ENCODE assay signal across 8 mouse cellular contexts in the genomic region with DNA sequence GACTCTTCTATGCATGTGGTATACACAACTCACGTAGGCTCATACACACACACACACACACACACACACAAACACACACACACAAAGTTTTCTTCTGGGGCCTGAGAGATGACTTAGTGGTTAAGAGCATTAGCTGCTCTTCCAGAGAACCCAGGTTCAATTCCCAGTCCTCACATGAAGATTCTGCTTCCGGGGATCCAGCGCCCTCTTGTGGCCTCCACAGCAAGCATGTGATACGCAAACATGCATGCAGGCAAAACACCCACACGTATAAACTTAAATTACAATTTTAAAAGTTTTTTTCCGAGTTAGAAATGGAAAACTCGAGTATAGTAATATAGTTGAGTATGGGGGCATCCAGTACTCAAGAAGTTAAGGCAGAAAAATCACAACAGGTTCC. TPM values are rescaled to one million over a fixed set of nuclear protein-coding genes. Genes with fewer than 3 reads are reported as not detected.
DNase-seq lines count a peak whose midpoint lies in the region; ATAC-seq and TF ChIP-seq lines count a peak whose summit lies in the region.

No protein-coding gene starts in this region.

- peaks cover 7% of the 10 kb centered on the region; the same call in 1 of the 2 replicates for H3K36me3 ChIP-seq in lung, postnatal 0 days (ENCODE audit: insufficient read depth, low read length)

- POLR2A ChIA-PET in Patski (lab: Charles Lee) = no interaction called here

- no peaks in the 10 kb centered on the region for H3K27me3 ChIP-seq in Patski
- no peaks in the 10 kb centered on the region for H3K27me3 ChIP-seq in lung, postnatal 0 days (replicated peaks; ENCODE audit: insufficient read depth, low read length)

- no peak overlapping the region for H3K9ac ChIP-seq in lung, postnatal 0 days (replicated peaks; ENCODE audit: low read depth)

- DNase-seq in heart, adult 11 months = peak; percentile 52
- DNase-seq in heart, adult 8-10 months (ENCODE audit: low spot score) = no peak
- DNase-seq in 3T3-L1 (ENCODE audit: low read depth, low spot score) (peak; percentile 23), Patski (ENCODE audit: low read depth, low spot score) (no peak)
- DNase-seq in lung, postnatal 0 days (ENCODE audit: low spot score) = no peak
- DNase-seq in embryo, embryonic 10 days (ENCODE audit: low spot score) = no peak
- DNase-seq in gastrocnemius, adult 18-20 months (ENCODE audit: low spot score) = no peak

- no peak for ATAC-seq in Patski
- no peak for ATAC-seq in lung, postnatal 0 days
- ATAC-seq in megakaryocyte-erythroid progenitor cell, adult 5-6 weeks (replicated peaks; ENCODE audit: low FRiP score, low TSS enrichment, poor library complexity, severe bottlenecking) = no peak

- no peaks in the 10 kb centered on the region for H3K9me3 ChIP-seq in lung, postnatal 0 days (ENCODE audit: low read length)

- 81% methylated on average over 7 of the region's 7 CpGs for WGBS in lung, postnatal 0 days

- H3K4me3 ChIP-seq in lung, postnatal 0 days (ENCODE audit: low read depth, low read length) = no peak overlapping the region

- in situ Hi-C loops in Patski (cut with MboI; ENCODE audit: low pct_unique_long_range_greater_than_20kb) = no loop called here

- H3K27ac ChIP-seq in lung, postnatal 0 days (ENCODE audit: low read length) = no peak overlapping the region

- peak; percentile 69 for TF ChIP-seq CTCF in Patski (IDR thresholded peaks at IDR 0.05)
- TF ChIP-seq CTCF in lung, postnatal 0 days (IDR thresholded peaks at IDR 0.05) = peak; percentile 53

- H3K4me1 ChIP-seq in lung, postnatal 0 days (ENCODE audit: insufficient read depth, low read depth, low read length) = no peaks in the 10 kb centered on the region

- CTCF ChIA-PET in Patski (lab: Charles Lee) = no interaction called here

- no peak for TF ChIP-seq EP300 in lung, postnatal 0 days (IDR thresholded peaks at IDR 0.05)

- no peak overlapping the region for H3K4me2 ChIP-seq in lung, postnatal 0 days (replicated peaks; ENCODE audit: low read depth, low read length)

RNA-seq across cellular contexts. Expression of a gene that starts 2.4 kb away (rescaled TPM):
- 10 to 100 TPM in 2 of 4 experiments, 1 to 10 TPM in 2; 8.1 to 11.3 (median 10.3) TPM for total RNA-seq in heart, adult 8-10 months (2022)
- 8.2 TPM for polyA plus RNA-seq in Patski (2021)
- 6.2 and 6.4 TPM in 2 replicates for polyA plus RNA-seq in lung, postnatal 0 days (2015; fragmentation: Nextera tagmentation; extraction: Ambion mirVana)
- total RNA-seq in megakaryocyte-erythroid progenitor cell, adult 5-6 weeks (2014; fragmentation: Nextera tagmentation) = 15.8 and 19.4 TPM in 2 replicates
- total RNA-seq in megakaryocyte-erythroid progenitor cell, adult 5-6 weeks (2017) = 22.1 and 23.0 TPM in 2 replicates
- 1 to 10 TPM; 4.3 to 5.1 TPM for total RNA-seq in gastrocnemius, adult 18-20 months (2021)

RNA-seq across cellular contexts. Expression of a gene that starts 3.1 kb away (rescaled TPM):
- total RNA-seq in heart, adult 8-10 months (2022) = 10 to 100 TPM in 2 of 4 experiments, 1 to 10 TPM in 2; 7.5 to 11.6 (median 9.8) TPM
- polyA plus RNA-seq in Patski (2021) = 21.2 TPM
- 14.2 and 14.6 TPM in 2 replicates for polyA plus RNA-seq in lung, postnatal 0 days (2015; fragmentation: Nextera tagmentation; extraction: Ambion mirVana)
- total RNA-seq in megakaryocyte-erythroid progenitor cell, adult 5-6 weeks (2014; fragmentation: Nextera tagmentation) = 14.8 and 18.1 TPM in 2 replicates
- total RNA-seq in megakaryocyte-erythroid progenitor cell, adult 5-6 weeks (2017) = 28.3 and 40.9 TPM in 2 replicates
- total RNA-seq in gastrocnemius, adult 18-20 months (2021) = 1 to 10 TPM; 3.1 to 5.0 TPM

RNA-seq across cellular contexts. Expression of a gene that starts 37.2 kb away (rescaled TPM):
- total RNA-seq in heart, adult 8-10 months (2022) = 100 to 1,000 TPM; 115 to 133 (median 122) TPM
- polyA plus RNA-seq in Patski (2021) = 28.6 TPM
- polyA plus RNA-seq in lung, postnatal 0 days (2015; fragmentation: Nextera tagmentation; extraction: Ambion mirVana) = 16.7 and 19.0 TPM in 2 replicates
- 50.3 and 58.3 TPM in 2 replicates for total RNA-seq in megakaryocyte-erythroid progenitor cell, adult 5-6 weeks (2014; fragmentation: Nextera tagmentation)
- 52.8 and 55.5 TPM in 2 replicates for total RNA-seq in megakaryocyte-erythroid progenitor cell, adult 5-6 weeks (2017)
- total RNA-seq in gastrocnemius, adult 18-20 months (2021) = 100 to 1,000 TPM; 188 to 197 TPM

Comparison
In these comparisons a context has a peak if more than half of its experiments do, and no peak if none do; other contexts are left out.
1. DNase-seq: peak in heart, adult 11 months (single experiment) and 3T3-L1 (single experiment); none in heart, adult 8-10 months (single experiment), Patski (single experiment), lung, postnatal 0 days (single experiment), embryo, embryonic 10 days (single experiment) and gastrocnemius, adult 18-20 months (single experiment).